Mouse (Mus musculus) hindbrain, embryonic 16.5 days (tissue): Measurements from ENCODE around the gene Bad. TPM values are rescaled to one million over a fixed set of nuclear protein-coding genes. Genes with fewer than 3 reads are reported as not detected.

Source experiments
- ATAC-seq: fragments of 200-750 bp; cut with Nextera tagmentation; 2 replicates; pipeline ENCODE4 v1.8.0; 2017; ENCODE audit warnings: moderate TSS enrichment, moderate library complexity
- H3K27ac ChIP-seq: fragments of 300-500 bp; sonication (generic); 2 replicates; pipeline ENCODE4 v1.5.1; 2014; ENCODE audit warnings: low read depth, mild to moderate bottlenecking, control low read depth, low read length, moderate library complexity
- H3K27me3 ChIP-seq: fragments of 300-500 bp; sonication (generic); replicated peaks from 2 replicates; pipeline ENCODE4 v1.6.1; 2014; ENCODE audit warnings: low read length; ENCODE audit not compliant: control insufficient read depth, insufficient read depth
- H3K36me3 ChIP-seq: fragments of 300-500 bp; sonication (generic); 2 replicates; pipeline ENCODE4 v1.6.1; 2014; ENCODE audit warnings: mild to moderate bottlenecking, low read length, moderate library complexity, mixed read lengths; ENCODE audit not compliant: control insufficient read depth, insufficient read depth
- H3K4me1 ChIP-seq: fragments of 300-500 bp; sonication (generic); 2 replicates; pipeline ENCODE4 v1.6.1; 2014; ENCODE audit warnings: low read depth, low read length; ENCODE audit not compliant: control insufficient read depth, insufficient read depth
- H3K4me2 ChIP-seq: fragments of 300-500 bp; sonication (generic); 2 replicates; pipeline ENCODE4 v1.6.1; 2014; ENCODE audit warnings: mild to moderate bottlenecking, low read length, control low read depth, moderate library complexity
- H3K4me3 ChIP-seq: fragments of 300-500 bp; sonication (generic); 2 replicates; pipeline ENCODE4 v1.5.1; 2014; ENCODE audit warnings: mild to moderate bottlenecking, low read length, control low read depth, moderate library complexity
- H3K9ac ChIP-seq: fragments of 300-500 bp; sonication (generic); 2 replicates; pipeline ENCODE4 v1.6.1; 2014; ENCODE audit warnings: low read depth, mild to moderate bottlenecking, control low read depth, low read length, moderate library complexity
- H3K9me3 ChIP-seq: fragments of 300-500 bp; sonication (generic); 2 replicates; pipeline ENCODE4 v1.6.1; 2014; ENCODE audit warnings: mild to moderate bottlenecking, low read length, moderate library complexity; ENCODE audit not compliant: control insufficient read depth
- WGBS: fragments of 180-500 bp; shearing (Covaris S2); extraction: QIAGEN DNeasy Blood & Tissue Kit; methylation state at CpG from one replicate; pipeline ENCODE4 v1.1.7; 2014; 5-methylcytosine and 5-hydroxymethylcytosine counted together
- polyA plus RNA-seq: library from polyadenylated mRNA; unstranded; fragments of >200 nt; fragmentation: Nextera tagmentation; extraction: Ambion mirVana; gene quantifications from 2 replicates; pipeline ENCODE4 v1.2.1, GENCODE M21; 2015

The Bad gene
- polyA plus RNA-seq, 1 experiment from 2014 or later: 109 TPM

DNA sequence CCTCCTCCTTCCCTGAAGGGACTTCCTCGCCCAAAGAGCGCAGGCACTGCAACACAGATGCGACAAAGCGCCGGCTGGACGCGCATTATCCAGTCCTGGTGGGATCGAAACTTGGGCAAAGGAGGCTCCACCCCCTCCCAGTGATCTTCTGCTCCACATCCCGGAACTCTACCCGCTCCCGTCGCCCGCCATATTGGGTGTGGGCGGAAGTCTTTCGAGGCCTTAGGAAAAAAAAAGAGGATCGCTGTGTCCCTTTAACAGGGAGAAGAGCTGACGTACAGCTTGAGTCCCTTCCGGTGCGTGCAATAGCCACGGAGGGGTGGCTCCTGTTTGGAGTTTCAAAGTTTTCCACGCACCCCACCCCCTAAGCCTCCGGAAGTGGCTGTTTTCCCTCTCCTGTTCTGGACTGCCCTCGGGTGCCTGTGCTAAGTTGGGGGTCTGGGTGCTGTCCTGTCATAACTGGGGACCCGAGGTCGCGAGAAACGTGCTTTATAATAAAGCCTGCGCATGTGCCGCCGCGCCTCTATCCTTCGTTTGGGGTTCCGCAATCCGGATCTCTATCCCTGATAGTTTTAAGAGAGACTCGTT lies 9.8 kb downstream of the Bad start:
- peaks cover 6% of the 10 kb centered on the region for H3K36me3 ChIP-seq

GRCm38 (mm10) chr19:6951994-6952711 lies 10.5 kb downstream of the Bad start:
- Histone ChIP-seq H3K4me2 (peak overlapping the region; percentile 98), H3K4me1 (peaks cover 19% of the 10 kb centered on the region), H3K9me3 (no peaks in the 10 kb centered on the region), H3K27ac (peak overlapping the region; percentile 96), H3K27me3 (no peaks in the 10 kb centered on the region), H3K4me3 (peak overlapping the region; percentile 61), H3K36me3 (peaks cover 6% of the 10 kb centered on the region), H3K9ac (peak overlapping the region; percentile 77)
- 3% methylated on average over 31 of the region's 31 CpGs for WGBS
- peak; percentile 27 for ATAC-seq

More for the DNA sequence above, 9.8 kb downstream of the Bad start:
- Histone ChIP-seq H3K4me2 (peak overlapping the region; percentile 98), H3K4me3 (peak overlapping the region; percentile 61), H3K9ac (peak overlapping the region; percentile 81), H3K27ac (peak overlapping the region; percentile 96), H3K27me3 (no peaks in the 10 kb centered on the region), H3K4me1 (peaks cover 19% of the 10 kb centered on the region), H3K9me3 (no peaks in the 10 kb centered on the region)
- WGBS: under 1% methylated on average over 35 of the region's 35 CpGs
- peak; percentile 88 for ATAC-seq

DNA sequence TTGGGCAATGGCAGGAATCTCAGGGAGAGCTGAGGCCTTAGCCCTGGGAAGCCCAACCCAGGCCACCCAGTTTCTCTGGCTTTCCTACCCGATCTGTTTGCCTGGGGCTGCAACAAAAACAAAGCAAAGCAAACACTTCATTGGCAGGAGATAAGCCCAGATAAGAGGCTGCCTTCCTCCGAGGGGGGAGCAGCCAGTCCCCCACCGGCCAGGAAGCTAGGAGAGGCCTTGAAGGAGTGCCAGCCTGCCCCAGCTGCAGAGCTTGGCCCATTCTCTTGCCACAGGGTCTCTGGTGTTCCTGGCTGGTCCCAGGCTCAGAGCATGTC lies 11.0 kb downstream of the Bad start:
- H3K36me3 ChIP-seq: peaks cover 6% of the 10 kb centered on the region; the same call in 1 of the 2 replicates
- peak overlapping the region; percentile 77 for H3K9ac ChIP-seq
- ATAC-seq: no peak
- peak overlapping the region; percentile 98 for H3K4me2 ChIP-seq
- peaks cover 19% of the 10 kb centered on the region for H3K4me1 ChIP-seq
- peak overlapping the region; percentile 61; the same call in 1 of the 2 replicates for H3K4me3 ChIP-seq
- H3K27ac ChIP-seq: peak overlapping the region; percentile 96
- H3K9me3 ChIP-seq: no peaks in the 10 kb centered on the region
- H3K27me3 ChIP-seq: no peaks in the 10 kb centered on the region
- WGBS: 36% methylated on average over 3 of the region's 3 CpGs

DNA sequence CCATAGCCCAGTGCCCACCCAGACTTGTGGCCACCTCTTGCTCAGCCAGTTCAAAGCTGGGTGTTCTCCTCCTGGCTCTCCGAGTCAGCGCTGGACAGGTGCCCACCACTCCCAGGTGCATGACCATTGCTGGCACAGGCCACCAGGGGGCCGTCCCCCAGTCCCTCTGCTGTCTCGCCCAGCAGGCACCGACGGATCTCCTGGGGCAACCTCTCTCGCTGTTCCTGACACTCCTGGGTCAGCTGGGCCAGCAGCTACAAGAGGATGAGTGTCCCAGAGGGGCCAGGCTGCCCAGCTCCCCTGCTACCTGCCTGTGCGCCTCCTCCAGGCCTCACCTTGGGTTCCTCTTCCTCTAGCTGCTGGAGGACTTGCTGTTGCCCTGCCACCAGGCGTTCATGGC lies 12.4 kb downstream of the Bad start:
- no peak for ATAC-seq
- 56% methylated on average over 9 of the region's 9 CpGs for WGBS
- H3K9me3 ChIP-seq: no peaks in the 10 kb centered on the region
- no peak overlapping the region for H3K27ac ChIP-seq
- H3K4me2 ChIP-seq: no peak overlapping the region
- no peak overlapping the region for H3K4me3 ChIP-seq
- peaks cover 6% of the 10 kb centered on the region; the same call in 1 of the 2 replicates for H3K36me3 ChIP-seq
- no peak overlapping the region for H3K9ac ChIP-seq
- no peaks in the 10 kb centered on the region for H3K27me3 ChIP-seq
- H3K4me1 ChIP-seq: peaks cover 19% of the 10 kb centered on the region

DNA sequence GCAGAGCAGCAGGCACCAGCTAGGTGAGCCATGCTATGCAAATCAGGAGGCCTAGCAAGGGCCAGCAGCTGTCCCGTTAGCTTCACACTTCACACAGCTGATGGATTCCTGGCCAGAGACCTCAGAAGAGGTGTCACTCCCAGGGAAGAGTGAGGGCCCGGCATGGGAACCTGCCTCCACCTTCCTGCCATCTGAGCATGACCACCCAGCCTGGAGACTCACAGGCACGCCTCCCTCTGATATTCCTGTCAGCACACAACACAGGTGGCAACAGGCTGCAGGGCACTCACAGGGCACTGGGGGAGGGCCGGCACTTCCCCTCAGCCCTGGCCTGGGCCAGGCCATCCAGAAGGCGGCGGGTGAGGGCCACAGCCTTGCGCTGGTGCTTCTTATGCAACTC lies 13.8 kb downstream of the Bad start:
- Histone ChIP-seq H3K36me3 (peaks cover 6% of the 10 kb centered on the region; the same call in 1 of the 2 replicates), H3K4me2 (no peak overlapping the region), H3K27ac (no peak overlapping the region), H3K4me3 (no peak overlapping the region), H3K9ac (no peak overlapping the region), H3K27me3 (no peaks in the 10 kb centered on the region), H3K9me3 (no peaks in the 10 kb centered on the region), H3K4me1 (peaks cover 11% of the 10 kb centered on the region)
- WGBS: 96% methylated on average over 7 of the region's 7 CpGs
- no peak for ATAC-seq

- WGBS: 85% methylated on average over 10 of the region's 10 CpGs
These were observed 14.8 kb downstream of the Bad start for GRCm38 (mm10) chr19:6956461-6956860.

DNA sequence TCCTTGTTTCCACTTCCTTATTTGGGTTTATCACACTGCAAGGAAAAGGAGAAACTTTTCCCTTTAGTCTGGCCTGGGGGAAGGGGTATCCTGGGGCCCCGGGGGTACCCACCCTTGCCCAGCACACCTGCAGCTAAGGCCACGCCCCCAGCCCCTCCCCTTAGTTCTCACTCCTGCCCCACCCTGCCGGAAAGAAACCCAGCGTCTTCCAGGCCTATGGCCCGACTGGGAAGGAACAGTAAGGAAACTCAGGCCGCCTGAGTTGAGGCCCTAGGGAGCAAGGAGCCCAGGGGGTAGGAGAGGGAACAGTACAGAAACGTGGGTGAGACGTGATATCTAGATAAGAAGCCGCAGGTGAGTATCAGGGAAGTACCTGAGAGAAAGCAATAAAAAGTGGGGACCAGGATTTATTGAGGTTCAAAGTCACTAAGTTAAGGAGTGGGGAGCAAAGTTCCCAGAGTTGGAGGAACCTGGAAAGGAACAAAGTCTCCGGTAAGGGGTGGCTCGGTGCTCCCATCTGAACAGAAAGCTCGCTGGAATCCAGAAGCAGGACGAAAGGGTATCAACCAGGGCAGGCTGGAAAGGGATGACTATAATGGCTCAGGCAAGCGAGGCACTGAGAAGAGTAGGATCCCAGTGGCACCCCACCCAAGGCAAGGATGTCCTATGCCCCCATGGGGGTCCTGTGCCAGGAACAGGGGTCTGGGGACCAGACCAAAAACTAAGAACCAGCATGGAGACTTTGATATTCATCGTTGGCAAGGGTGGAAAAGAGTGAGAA lies 27.0 kb downstream of the Bad start:
- no peaks in the 10 kb centered on the region for H3K9me3 ChIP-seq
- WGBS: 15% methylated on average over 15 of the region's 15 CpGs
- peak overlapping the region; percentile 7; the same call in 1 of the 2 replicates for H3K9ac ChIP-seq
- H3K27ac ChIP-seq: no peak overlapping the region
- peaks cover 10% of the 10 kb centered on the region for H3K27me3 ChIP-seq
- peak overlapping the region; percentile 49 for H3K4me3 ChIP-seq
- no peak for ATAC-seq
- peak overlapping the region; percentile 54 for H3K4me2 ChIP-seq
- H3K36me3 ChIP-seq: no peaks in the 10 kb centered on the region
- H3K4me1 ChIP-seq: peaks cover 11% of the 10 kb centered on the region

More at GRCm38 (mm10) chr19:6956461-6956860, 14.8 kb downstream of the Bad start:
- Histone ChIP-seq H3K27ac (no peak overlapping the region), H3K36me3 (peaks cover 6% of the 10 kb centered on the region; the same call in 1 of the 2 replicates), H3K9ac (no peak overlapping the region), H3K4me3 (no peak overlapping the region), H3K9me3 (no peaks in the 10 kb centered on the region), H3K4me1 (peaks cover 11% of the 10 kb centered on the region), H3K27me3 (no peaks in the 10 kb centered on the region), H3K4me2 (no peak overlapping the region)
- ATAC-seq: no peak

DNA sequence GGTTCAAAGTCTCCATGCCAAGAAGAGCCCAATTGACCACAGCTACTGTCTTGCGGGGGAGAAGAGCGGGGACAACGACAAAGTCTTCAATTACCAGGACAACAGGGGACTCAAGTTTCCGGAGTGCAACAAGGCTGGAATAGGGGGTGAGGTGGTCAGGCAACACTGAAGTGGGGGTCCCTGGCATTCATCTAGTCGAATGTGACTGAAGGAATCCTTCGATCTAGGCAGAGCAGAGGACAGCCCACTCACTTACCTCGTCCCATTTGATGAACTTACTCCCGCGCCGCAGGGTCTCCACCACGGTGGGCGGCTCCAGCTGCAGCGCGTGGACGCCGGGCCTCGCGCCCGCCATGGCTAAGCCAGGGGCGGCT lies 27.6 kb downstream of the Bad start:
- peak overlapping the region; percentile 67 for H3K9ac ChIP-seq
- H3K9me3 ChIP-seq: no peaks in the 10 kb centered on the region
- peak overlapping the region; percentile 49 for H3K4me3 ChIP-seq
- H3K4me1 ChIP-seq: peaks cover 15% of the 10 kb centered on the region
- under 1% methylated on average over 20 of the region's 20 CpGs for WGBS
- H3K27ac ChIP-seq: no peak overlapping the region
- H3K36me3 ChIP-seq: no peaks in the 10 kb centered on the region
- peaks cover 10% of the 10 kb centered on the region for H3K27me3 ChIP-seq
- peak overlapping the region; percentile 54 for H3K4me2 ChIP-seq
- no peak for ATAC-seq
